Mouse (Mus musculus): ENCODE measurements around the gene Slc44a5.

Gene Slc44a5

DNA sequence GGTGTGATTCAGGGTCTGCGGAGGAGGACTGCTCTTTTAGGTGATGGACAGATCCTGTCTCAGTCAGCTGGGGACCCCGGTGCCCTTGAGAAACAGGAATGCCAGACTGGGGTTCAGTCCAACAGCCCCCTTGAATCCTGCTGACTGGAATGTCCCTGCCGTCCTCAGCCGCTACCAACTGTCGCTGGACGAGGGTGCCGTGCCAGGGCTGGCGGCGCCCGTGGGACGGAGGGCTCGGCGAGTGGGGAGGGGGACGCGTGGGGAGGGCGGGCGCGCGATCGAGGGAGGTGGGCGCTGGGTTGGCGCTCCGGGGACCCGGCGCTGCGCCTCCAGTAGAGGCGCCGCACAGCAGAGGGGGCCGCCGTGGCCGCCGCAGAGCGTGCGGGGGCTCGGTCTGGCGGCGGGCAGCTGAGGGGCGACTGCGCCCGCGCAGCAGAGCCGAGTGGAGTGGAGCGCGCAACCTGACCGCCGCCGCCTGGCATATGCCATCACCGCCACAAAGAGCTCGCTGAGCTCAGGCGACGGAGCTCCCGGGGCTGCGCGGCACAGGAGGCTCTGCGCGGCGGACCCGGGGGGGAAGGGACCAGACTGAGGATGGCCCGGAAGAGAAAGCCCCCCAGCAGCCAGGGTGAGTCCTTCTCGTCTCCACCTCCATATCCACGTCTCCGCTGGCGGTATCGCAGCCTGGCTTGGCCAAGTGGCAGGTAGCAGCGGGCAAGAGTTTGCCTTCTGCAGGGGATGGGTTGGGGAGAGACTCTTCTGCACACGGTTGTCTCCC is at the start of gene Slc44a5:
TSS of gene Slc44a5 (plus strand) at position 266 of the 778 bp plus-strand sequence.
- peak in 1 of 2 experiments; percentile 27 for DNase-seq

DNA sequence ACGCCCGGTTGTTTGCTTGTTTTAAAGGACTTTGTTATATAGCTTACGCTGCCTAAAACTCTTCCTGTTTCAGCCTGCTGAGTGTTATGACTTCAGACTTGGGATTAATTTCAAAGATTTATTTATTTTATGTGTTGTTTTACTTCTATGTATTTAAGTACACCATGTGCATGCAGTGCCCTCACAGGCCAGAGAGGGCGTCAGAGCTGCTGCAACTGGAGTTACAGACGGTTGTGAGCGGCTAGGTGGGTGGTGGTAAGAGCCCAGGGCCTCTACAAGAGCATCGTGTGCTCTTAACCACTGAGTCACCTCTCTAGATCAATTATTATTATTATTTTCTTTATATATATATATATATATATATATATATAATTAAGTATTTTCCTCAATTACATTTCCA is 46.9 kb upstream of the Slc44a5 start:
- DNase-seq, result no peak

DNA sequence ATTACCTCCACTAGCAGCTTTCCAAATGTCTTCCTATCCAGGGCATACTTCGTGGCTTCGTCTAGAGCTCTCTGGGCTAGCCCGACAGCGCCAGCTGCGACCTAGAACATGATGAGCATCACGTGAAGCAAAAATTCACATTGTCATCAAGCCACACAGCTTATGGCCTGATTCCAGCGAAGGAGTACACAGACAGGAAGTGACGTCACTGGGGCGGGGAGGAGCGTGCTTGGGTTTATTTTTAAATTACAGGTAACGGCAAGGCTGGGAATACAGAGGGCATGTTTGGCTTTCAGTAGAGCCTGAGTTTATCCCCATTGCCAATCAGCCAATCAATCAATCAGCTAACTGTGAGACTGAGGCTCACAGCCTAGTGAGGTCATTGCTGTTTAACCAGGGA is 43.7 kb upstream of the Slc44a5 start:
- no peak for DNase-seq

DNA sequence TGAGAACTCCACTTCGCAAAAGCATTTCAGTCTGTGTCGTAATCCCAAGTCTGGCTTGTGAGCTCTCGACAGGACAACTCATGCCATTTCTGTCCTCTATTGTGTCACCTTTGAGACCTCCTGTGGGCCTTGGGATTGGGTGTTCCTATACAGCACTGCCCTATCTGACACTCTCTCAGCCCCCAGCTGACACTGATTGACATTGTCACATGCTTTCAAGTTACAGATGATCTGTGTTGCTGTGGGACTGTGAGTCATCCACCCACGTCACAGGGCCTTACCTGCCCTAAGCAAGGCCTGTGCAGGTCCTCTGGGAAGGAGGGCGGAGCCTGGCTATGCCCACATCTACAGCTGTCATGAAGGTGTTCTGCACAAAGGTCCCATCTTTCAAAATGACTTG is 40.8 kb upstream of the Slc44a5 start:
- DNase-seq, result no peak

DNA sequence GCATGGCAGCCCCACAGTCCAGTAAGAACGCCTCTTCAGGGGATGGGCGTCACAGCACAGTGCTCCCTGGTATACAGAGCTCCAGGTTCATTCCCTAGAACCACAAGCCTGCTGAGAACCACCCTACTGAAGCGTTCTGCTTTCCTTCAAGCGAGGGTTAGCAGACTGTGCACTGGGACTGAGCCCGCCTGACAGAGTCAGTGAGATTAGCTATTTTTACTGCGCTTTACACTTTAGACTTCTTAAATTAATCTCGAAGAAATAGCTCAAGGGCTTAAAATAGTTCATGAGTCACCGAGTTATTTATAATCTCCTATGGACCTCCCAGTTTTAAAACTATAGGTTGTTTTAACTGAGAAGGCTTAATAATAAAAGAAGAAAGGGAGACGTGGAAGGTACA is 37.4 kb upstream of the Slc44a5 start:
- no peak for DNase-seq

DNA sequence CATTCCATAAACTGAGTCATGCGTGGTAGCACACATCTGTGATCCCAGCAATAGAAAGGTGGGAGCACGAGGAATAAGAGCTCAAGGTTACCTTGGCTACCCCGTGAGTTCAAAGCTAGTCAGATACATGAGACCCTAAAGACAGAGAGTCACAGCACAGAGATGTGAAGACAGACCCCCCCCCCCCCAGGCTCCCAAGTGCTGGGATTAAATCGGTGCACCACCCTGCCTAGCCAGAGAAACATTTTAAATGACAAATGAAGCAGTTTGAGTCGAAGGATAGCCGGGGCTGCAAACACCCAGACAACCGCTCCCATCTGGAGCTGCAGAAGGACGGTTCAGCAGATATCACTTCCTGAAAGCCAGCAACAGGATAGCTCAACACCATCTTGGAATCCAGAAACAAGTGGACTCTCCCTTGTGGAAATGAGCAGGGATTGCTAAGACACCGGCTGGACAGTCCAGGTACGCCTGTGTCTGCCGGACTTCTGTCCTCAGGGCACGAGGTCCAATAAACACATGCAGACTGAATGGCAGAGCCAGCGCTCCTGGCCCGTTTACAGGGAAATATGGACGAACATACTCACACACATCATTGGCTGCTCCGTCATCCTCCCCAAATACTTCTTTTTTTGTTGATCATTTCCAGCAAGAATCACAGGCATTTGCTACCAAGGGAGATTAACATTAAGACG is 36.0 kb upstream of the Slc44a5 start:
- DNase-seq, result no peak

DNA sequence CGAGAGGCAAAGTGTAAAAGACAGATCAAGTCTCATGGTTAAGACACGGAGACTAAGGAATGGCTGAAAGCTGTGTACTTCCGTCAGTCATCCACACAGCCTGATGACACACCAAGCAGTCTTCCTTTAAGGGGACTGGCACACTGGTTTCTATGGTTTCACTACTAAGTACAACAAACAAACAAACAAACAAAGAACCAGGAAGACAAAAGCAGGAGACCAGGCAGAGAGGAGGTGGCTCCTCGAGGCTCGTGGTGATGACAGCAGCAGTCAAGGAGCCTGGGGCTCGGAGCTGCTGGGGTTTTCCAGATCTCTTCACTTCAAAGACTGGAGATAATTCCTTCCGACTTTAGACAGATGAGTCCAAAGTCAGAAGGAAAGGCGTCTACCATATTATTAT is 33.2 kb upstream of the Slc44a5 start:
- DNase-seq, result no peak

DNA sequence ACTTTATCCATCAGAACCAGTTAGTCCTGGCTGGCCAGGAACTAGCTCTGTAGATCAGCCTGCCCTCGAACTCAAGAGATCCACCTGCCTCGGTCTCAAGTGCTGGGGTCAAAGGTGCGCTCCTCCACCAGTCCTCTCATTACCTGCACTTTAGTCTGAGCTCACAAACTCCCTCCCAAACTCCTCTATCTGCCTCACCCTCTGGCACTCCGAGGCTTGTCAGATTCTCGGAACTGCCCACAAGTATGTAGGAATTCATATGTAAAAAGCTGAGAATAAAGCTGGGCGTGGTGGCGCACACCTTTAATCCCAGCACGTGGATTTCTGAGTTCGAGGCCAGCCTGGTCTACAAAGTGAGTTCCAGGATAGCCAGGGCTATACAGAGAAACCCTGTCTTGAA is 32.8 kb upstream of the Slc44a5 start:
- DNase-seq, result no peak

DNA sequence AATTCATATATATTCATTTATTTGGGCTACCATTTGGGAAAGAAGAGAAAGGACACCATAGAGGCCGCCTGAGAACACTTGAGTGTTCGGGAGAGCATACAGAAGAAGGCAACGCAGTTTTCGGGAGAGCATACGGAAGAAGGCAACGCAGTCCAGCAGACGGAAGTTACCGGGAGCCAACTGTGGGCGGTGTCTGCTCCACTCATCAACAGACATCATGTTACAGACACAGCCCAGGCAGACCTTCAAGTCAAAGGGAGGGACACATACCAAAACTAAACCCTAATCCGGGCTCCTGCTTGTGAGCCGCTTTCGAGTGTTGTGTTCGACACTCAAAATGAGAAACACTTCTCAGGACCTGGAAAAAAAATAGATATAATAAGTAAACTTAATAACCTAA is 31.6 kb upstream of the Slc44a5 start:
- no peak for DNase-seq

DNA sequence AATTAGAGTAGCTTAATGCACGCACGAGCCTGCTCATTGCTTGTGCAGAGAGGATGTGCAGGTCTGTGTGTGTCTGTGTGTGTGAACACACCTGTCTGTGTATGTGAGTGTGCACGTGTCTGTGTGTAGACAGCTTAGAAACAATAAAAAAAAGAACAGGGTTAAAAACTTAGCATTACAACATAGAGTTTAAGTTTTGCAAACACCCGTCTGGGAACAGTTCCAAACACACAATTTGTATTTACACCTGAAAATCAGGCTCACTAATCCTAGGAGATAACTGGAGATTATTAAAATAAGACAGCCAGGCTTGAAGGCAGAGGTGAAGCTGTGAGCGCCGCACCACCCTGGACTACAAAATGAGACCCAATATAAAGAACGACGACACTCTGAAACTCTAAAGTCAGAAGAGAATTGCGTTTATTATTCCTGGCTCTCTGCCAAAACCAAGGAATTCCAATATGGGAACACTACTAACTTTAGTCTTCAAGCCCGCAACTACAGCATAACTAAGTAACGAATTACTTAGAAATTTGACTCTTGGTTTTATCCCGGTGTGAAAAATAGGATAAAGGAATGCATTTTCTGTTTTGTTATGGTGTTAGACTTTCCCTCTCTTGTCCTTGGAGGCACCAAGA is 30.1 kb upstream of the Slc44a5 start:
- no peak for DNase-seq

DNA sequence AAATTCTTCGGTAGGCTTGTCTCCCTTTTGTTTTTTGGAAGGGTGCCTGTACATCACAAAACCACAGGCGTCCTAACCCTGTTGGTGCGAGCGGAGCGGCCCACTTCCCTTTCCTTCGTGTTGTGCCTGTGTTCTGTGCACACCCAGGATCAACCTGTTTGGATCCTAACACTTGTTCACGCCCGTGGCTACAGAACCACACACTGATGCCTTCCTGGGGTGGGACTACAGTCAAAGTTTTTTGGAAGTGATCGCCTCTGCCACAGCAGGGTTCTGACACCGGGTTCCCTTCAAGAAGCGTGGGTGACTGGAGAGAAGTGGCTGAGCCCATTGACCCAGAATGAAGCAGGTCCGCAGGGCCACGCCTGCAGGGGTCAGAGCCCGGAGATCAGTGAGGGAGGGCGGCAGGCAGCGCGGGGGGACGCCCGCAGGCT is 29.3 kb upstream of the Slc44a5 start:
- no peak for DNase-seq

DNA sequence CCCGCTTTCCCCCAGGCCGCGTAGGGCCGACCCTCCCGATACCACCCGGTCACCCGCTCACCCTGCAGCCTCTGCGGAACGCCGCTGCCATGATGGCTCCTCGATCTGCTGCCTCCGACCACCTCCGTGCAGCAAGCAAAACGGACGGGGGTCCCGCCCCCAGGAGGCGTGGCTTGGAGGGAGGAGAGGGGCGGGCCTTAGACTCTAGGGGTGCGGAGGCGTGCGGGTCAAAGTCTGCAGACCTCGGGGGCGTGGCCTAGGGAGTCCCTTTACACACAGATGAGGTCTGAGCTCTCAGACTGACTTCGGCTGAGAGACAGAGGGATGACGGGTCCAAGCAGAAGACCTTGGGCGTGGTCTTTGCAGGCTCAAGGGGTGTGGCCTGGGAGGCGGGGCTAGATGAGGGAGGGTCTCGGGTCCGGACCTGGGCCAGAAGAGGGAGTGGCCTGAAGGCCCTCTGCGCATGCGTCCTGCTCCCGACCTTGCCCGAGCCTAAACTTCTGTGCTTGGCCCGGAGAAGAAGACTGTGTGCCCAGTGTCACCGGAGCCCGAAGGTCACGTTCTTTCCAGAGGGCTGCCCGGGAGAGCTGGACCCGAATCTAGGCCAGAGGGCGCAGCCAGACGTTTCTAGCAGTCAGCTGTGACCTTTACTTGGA is 28.8 kb upstream of the Slc44a5 start, which contains the start of gene Acadm:
TSS of gene Acadm (minus strand) at position 298 of the 656 bp plus-strand sequence.
- peak; percentile 98 for DNase-seq

DNA sequence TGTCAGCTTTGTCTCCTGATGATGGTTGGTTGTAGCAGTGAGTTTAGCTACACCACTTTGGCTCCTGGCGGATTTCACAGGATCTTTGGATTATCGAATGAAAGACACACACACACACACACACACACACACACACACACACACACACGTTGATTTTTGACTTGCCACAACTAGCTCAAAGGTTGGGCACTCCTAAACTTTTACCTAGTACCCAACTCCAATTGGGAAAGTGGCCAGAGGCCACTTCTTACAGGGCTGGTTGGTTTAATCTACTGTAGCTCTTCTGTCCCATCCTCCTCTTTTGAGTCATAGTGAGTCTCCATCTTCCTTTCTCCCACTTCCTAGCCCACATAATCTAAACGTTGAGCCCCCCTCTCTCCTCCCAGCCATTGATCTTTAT is 26.0 kb upstream of the Slc44a5 start:
- DNase-seq, result no peak

DNA sequence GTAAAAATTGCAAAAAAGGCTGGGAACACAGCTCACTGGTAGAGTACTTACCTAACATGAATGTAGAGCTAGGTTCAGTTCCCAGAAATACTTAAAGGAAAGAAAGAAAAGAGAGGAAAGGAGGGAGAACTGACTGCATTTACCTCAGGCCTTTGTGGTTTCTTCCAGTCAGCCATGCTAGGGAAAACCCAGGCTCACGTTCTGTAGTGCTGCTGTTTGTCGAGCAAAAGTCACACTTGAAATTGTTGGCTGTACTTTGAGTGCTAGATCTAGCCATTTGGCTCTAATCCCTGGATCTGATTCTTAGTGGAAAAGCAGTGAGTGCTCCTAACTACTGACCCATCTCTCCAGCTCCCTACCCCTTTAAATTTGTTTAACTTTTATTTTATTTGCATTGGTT is 25.1 kb upstream of the Slc44a5 start:
- no peak for DNase-seq

DNA sequence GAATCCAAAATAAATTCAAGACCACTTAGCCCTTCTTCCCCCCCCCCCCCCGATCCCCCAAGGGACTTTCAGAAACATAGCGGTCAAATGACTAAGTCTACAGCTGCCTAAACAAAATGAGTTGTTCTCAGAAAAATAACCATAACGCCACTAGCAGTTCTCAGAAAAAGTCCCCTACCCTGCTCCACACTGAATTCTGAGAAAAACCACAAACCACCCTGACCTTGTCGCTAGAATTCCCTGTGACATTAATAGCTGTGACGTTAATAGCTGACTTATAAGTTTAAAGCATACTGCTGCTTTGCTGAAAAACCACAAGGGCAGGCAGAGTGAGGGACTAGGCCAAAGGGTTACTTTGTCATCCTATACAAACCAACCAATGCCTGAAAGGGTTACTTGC is 15.3 kb upstream of the Slc44a5 start:
- DNase-seq, result no peak

DNA sequence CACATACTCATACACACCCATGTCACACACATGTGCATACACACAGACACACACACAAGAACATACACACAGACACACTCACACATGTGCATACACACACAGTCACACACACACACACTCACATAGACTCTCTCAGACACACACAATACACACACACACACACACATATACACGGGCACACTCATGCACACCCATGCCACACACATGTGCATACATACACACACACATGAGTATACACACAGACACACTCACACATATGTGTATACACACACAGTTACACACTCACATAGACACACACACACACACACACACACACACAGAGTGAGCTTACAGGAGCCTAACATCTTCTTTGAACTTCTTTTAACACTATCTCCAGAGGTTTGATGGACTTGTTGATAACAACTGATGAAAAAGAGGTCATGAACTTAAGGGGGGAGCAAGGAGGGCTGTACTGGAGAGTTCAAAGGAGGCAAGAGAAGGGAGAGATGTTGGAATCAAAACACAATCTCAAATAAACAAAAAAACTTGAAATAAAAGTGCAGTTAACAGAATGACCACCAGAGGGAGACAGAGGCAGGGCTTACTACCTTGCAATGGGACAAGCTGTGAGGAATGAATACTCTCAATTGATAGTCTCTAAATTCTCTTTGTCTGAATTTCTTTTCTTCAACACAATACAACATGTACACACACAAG is 14.1 kb upstream of the Slc44a5 start:
- no peak for DNase-seq

DNA sequence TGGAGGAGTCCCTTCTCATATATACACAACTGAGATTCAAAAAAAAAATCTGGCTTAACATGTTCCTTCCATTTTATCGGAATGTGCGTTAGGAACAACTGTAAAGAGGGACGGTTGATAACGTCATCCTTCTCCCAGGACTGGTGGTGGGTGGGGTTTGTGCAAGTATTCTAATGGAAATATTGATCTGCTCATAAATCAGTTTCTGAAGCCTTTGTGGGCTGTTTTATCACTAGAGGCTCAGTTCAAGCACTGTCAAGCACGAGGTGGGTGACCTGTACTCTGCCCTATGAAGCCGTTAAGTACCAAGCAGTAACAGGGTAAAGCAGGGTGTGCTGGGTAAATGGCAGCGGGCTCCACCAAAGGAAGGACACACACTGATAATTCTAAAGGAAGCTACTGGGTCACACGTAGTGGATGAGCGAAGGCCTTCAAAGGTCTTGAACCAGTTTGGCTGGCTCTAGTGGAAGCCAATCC is 13.5 kb upstream of the Slc44a5 start:
- DNase-seq, result no peak

DNA sequence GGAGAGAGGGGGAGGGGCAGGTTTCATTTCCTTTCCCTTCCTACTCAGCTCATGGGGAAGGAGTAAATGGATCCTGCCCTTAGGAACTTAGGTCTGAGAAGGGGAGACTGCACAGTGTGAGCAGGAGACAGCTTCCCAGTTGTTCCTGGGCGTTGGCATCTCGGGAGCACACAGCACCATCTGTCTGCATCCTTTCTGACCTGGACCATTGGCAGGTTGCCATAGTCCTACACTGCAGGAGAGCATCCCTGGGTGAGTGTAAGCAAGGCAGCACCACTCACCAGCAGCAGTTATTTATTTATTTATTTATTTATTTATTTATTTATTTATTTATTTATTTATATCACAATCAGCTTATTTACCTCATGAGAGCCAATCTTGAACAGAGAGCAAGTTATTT is 12.4 kb upstream of the Slc44a5 start:
- no peak for DNase-seq

DNA sequence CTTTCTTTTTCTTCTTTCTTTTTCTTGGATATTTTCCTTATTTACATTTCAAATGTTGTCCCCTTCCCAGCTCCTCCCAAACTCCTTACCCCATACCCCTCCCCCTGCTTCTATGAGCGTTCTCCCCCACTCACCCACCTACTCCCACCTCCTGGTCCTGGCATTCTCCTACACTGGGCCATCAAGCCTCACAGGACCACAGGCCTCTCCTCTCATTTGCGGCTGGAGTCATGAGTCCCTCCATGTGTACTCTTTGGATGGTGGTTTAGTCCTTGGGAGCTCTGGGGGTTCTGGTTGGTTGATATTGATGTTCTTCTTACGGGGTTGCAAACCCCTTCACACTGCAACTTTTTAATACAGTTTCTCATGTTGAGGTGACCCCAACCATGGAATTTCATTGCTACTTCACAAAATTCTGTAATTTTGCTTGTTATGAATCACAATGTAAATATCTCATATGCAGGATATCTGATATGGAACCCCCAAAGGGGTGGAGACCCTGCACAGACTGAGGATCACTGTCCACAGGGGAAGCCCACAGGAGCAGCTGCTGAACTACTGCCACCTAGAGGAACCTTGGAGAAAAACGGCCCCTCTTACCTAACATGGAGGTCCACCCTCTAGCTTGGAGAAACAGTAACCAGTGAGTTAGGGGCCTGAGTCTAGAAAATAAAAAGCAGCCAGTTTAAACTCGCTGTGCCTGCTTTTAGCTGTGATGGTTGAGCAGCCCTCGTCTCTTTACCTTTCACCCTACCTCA is 11.4 kb upstream of the Slc44a5 start:
- no peak for DNase-seq

DNA sequence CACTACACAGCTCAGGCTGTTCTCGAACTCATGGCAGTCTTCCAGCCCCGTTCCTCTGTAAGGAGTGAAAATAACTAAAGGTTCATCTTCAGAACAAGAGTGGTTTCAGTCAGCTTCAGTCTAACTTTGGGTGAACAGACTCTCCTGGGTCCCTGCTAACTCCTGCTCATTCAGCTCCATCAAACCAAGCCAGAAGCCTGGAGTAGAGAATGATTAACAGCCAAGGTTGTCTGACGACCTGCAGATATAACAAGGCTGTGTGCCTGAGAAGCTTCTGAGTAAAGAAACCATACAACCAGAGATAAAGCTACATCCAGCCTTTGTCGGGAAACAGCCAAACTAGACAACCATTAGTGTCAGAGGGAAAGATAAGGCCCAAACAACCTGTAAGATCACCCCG is 5.8 kb upstream of the Slc44a5 start:
- no peak for DNase-seq

DNA sequence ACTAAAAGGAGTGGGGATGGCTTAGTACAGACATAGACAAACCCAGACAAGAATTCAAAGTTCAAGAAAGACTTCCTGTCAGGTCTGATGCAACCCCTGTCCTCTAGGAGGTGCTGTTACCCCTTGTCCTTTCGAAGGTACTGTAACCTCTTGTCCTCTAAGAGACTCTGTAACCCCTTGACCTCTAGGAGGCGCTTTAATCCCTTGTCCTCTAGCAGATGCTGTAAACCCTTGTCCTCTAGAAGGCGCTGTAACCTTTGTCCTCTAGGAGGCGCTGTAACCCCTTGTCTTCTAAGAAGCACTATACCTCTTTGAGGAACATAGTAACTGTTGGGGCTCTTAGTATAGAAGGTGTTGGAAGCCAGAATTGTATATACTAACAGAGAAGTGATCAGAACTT is 4.7 kb upstream of the Slc44a5 start:
- peak in 1 of 2 experiments; percentile 42 for DNase-seq

DNA sequence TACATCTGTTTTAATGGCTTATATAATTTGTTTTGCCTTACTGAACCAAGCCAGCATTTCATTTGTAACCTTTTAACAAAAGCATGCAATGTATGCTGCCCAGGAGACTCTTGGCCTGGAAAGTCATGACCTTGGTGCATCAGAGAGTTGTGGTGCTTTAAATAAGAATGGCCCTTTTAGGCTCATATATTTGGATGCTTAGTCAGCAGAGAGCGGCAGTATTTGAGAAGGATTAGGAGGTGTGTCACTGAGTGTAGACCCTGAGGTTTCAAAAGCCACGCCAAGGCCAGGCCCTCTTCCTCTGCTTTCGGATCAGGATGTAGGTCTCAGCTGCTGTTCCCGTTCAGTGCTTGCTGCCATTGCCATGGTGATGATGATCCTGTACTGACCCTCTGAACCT is 3.8 kb upstream of the Slc44a5 start:
- DNase-seq, result no peak
